Mouse (Mus musculus): ENCODE measurements around the gene Wdr45b. TPM values are rescaled to one million over a fixed set of nuclear protein-coding genes. Genes with fewer than 3 reads are reported as not detected.

Wdr45b gene
- polyA plus RNA-seq (2015; fragmentation: Nextera tagmentation; extraction: Ambion mirVana), result 86.2 and 87.0 TPM in 2 replicates

- peak within 1 kb of the TSS; percentile 79 for H3K27ac ChIP-seq (replicated peaks)
- WGBS, result under 1% methylated on average over 69 of the region's 69 CpGs
Measured at GRCm38 (mm10) chr11:121354091-121354707, at the start of gene Wdr45b. TSS of gene Wdr45b (minus strand) at chr11:121354445.

GRCm38 (mm10) chr11:121392405-121392804 lies 38.2 kb upstream of the Wdr45b start:
- no peak for ATAC-seq (replicated peaks)
- H3K4me1 ChIP-seq, result peaks cover 7% of the 10 kb centered on the region
- no peak overlapping the region for H3K4me3 ChIP-seq
- no peaks in the 10 kb centered on the region for H3K36me3 ChIP-seq
- H3K27me3 ChIP-seq, result no peaks in the 10 kb centered on the region
- 85% methylated on average over 3 of the region's 3 CpGs for WGBS
- H3K27ac ChIP-seq (replicated peaks), result no peak overlapping the region
- H3K9ac ChIP-seq (replicated peaks), result no peak overlapping the region
- no peak overlapping the region for H3K4me2 ChIP-seq (replicated peaks)
- H3K9me3 ChIP-seq, result no peaks in the 10 kb centered on the region

More at GRCm38 (mm10) chr11:121354091-121354707, at the start of gene Wdr45b:
- peak within 1 kb of the TSS; percentile 71 for H3K4me2 ChIP-seq (replicated peaks)
- no peaks in the 10 kb centered on the region for H3K27me3 ChIP-seq
- peak; percentile 98 for ATAC-seq (replicated peaks)
- no peaks in the 10 kb centered on the region for H3K9me3 ChIP-seq
- peaks cover 23% of the 10 kb centered on the region for H3K4me1 ChIP-seq
- H3K4me3 ChIP-seq, result peak within 1 kb of the TSS; percentile 59
- no peaks in the 10 kb centered on the region; the same call in 1 of the 2 replicates for H3K36me3 ChIP-seq
- H3K9ac ChIP-seq (replicated peaks), result peak within 1 kb of the TSS; percentile 69

- Histone ChIP-seq H3K27ac (replicated peaks) (no peak overlapping the region), H3K27me3 (no peaks in the 10 kb centered on the region), H3K9ac (replicated peaks) (no peak overlapping the region), H3K9me3 (no peaks in the 10 kb centered on the region), H3K36me3 (no peaks in the 10 kb centered on the region), H3K4me3 (no peak overlapping the region), H3K4me2 (replicated peaks) (no peak overlapping the region), H3K4me1 (peaks cover 13% of the 10 kb centered on the region)
- ATAC-seq (replicated peaks), result no peak
- WGBS, result 63% methylated on average over 3 of the region's 3 CpGs
Measured at GRCm38 (mm10) chr11:121390793-121391192, 36.5 kb upstream of the Wdr45b start.

GRCm38 (mm10) chr11:121388554-121388945 lies 34.3 kb upstream of the Wdr45b start:
- Histone ChIP-seq H3K9ac (replicated peaks) (no peak overlapping the region), H3K4me2 (replicated peaks) (peak overlapping the region; percentile 93)
- no peak; the same call in 1 of the 2 replicates for ATAC-seq (replicated peaks)

GRCm38 (mm10) chr11:121387750-121388553 lies 33.7 kb upstream of the Wdr45b start, which contains the start of gene Rab40b:
TSS of gene Rab40b (minus strand) at chr11:121388251.
- Histone ChIP-seq H3K36me3 (no peaks in the 10 kb centered on the region), H3K4me1 (peaks cover 13% of the 10 kb centered on the region), H3K4me3 (peak within 1 kb of the TSS; percentile 72), H3K27ac (replicated peaks) (peak within 1 kb of the TSS; percentile 35), H3K9me3 (no peaks in the 10 kb centered on the region), H3K4me2 (replicated peaks) (peak within 1 kb of the TSS; percentile 93), H3K27me3 (no peaks in the 10 kb centered on the region), H3K9ac (replicated peaks) (peak within 1 kb of the TSS; percentile 64)
- peak; percentile 99 for ATAC-seq (replicated peaks)
- WGBS, result under 1% methylated on average over 61 of the region's 61 CpGs

More at GRCm38 (mm10) chr11:121388554-121388945, 34.3 kb upstream of the Wdr45b start:
- H3K4me3 ChIP-seq, result peak overlapping the region; percentile 72
- H3K4me1 ChIP-seq, result peaks cover 13% of the 10 kb centered on the region
- H3K9me3 ChIP-seq, result no peaks in the 10 kb centered on the region
- H3K27ac ChIP-seq (replicated peaks), result 0 out of 2 replicates have a peak overlapping the region, but pooled peaks have one; percentile 33
- H3K27me3 ChIP-seq, result no peaks in the 10 kb centered on the region
- H3K36me3 ChIP-seq, result no peaks in the 10 kb centered on the region
- 11% methylated on average over 6 of the region's 6 CpGs for WGBS

- Histone ChIP-seq H3K9ac (replicated peaks) (no peak overlapping the region), H3K4me2 (replicated peaks) (no peak overlapping the region), H3K36me3 (no peaks in the 10 kb centered on the region), H3K4me3 (no peak overlapping the region), H3K9me3 (no peaks in the 10 kb centered on the region), H3K27me3 (no peaks in the 10 kb centered on the region), H3K27ac (replicated peaks) (no peak overlapping the region), H3K4me1 (no peaks in the 10 kb centered on the region)
- WGBS, result 46% methylated on average over 6 of the region's 6 CpGs
- no peak for ATAC-seq (replicated peaks)
Measured at GRCm38 (mm10) chr11:121380294-121380693, 26.0 kb upstream of the Wdr45b start.

- H3K4me2 ChIP-seq (replicated peaks), result no peak overlapping the region
- no peak overlapping the region for H3K4me3 ChIP-seq
- H3K4me1 ChIP-seq, result no peaks in the 10 kb centered on the region
- no peak overlapping the region for H3K9ac ChIP-seq (replicated peaks)
- no peaks in the 10 kb centered on the region for H3K36me3 ChIP-seq
- H3K27ac ChIP-seq (replicated peaks), result no peak overlapping the region
- ATAC-seq (replicated peaks), result no peak
- H3K27me3 ChIP-seq, result no peaks in the 10 kb centered on the region
- no peaks in the 10 kb centered on the region for H3K9me3 ChIP-seq
Measured at GRCm38 (mm10) chr11:121378644-121379043, 24.4 kb upstream of the Wdr45b start.

- no peak overlapping the region for H3K9ac ChIP-seq (replicated peaks)
- H3K36me3 ChIP-seq, result no peaks in the 10 kb centered on the region
- H3K27me3 ChIP-seq, result no peaks in the 10 kb centered on the region
- no peak overlapping the region for H3K4me2 ChIP-seq (replicated peaks)
- no peak overlapping the region for H3K27ac ChIP-seq (replicated peaks)
- H3K4me3 ChIP-seq, result no peak overlapping the region
- H3K4me1 ChIP-seq, result no peaks in the 10 kb centered on the region
- no peaks in the 10 kb centered on the region for H3K9me3 ChIP-seq
- no peak for ATAC-seq (replicated peaks)
- WGBS, result 75% methylated on average over 6 of the region's 6 CpGs
Measured at GRCm38 (mm10) chr11:121373305-121373704, 19.1 kb upstream of the Wdr45b start.

- H3K9ac ChIP-seq (replicated peaks), result no peak overlapping the region
- H3K4me1 ChIP-seq, result no peaks in the 10 kb centered on the region
- ATAC-seq (replicated peaks), result no peak
- H3K4me2 ChIP-seq (replicated peaks), result no peak overlapping the region
- H3K27me3 ChIP-seq, result no peaks in the 10 kb centered on the region
- WGBS, result 87% methylated on average over 6 of the region's 6 CpGs
- no peaks in the 10 kb centered on the region for H3K9me3 ChIP-seq
- H3K27ac ChIP-seq (replicated peaks), result no peak overlapping the region
- no peak overlapping the region for H3K4me3 ChIP-seq
- no peaks in the 10 kb centered on the region for H3K36me3 ChIP-seq
Measured at GRCm38 (mm10) chr11:121370337-121370994, 16.2 kb upstream of the Wdr45b start.

GRCm38 (mm10) chr11:121369622-121370021 lies 15.4 kb upstream of the Wdr45b start:
- no peaks in the 10 kb centered on the region for H3K27me3 ChIP-seq
- no peaks in the 10 kb centered on the region for H3K9me3 ChIP-seq
- no peak overlapping the region for H3K4me2 ChIP-seq (replicated peaks)
- no peak overlapping the region for H3K27ac ChIP-seq (replicated peaks)
- WGBS, result 63% methylated on average over 6 of the region's 6 CpGs
- H3K9ac ChIP-seq (replicated peaks), result no peak overlapping the region
- H3K36me3 ChIP-seq, result no peaks in the 10 kb centered on the region
- no peak overlapping the region for H3K4me3 ChIP-seq
- no peak for ATAC-seq (replicated peaks)
- H3K4me1 ChIP-seq, result no peaks in the 10 kb centered on the region

GRCm38 (mm10) chr11:121368731-121369130 lies 14.5 kb upstream of the Wdr45b start:
- Histone ChIP-seq H3K27ac (replicated peaks) (no peak overlapping the region), H3K9me3 (no peaks in the 10 kb centered on the region), H3K9ac (replicated peaks) (no peak overlapping the region), H3K4me3 (no peak overlapping the region), H3K4me2 (replicated peaks) (no peak overlapping the region), H3K4me1 (no peaks in the 10 kb centered on the region), H3K27me3 (no peaks in the 10 kb centered on the region), H3K36me3 (no peaks in the 10 kb centered on the region)
- 86% methylated on average over 1 of the region's 1 CpGs for WGBS
- no peak for ATAC-seq (replicated peaks)

- no peak for ATAC-seq (replicated peaks)
- Histone ChIP-seq H3K27me3 (no peaks in the 10 kb centered on the region), H3K36me3 (no peaks in the 10 kb centered on the region), H3K4me3 (no peak overlapping the region), H3K27ac (replicated peaks) (no peak overlapping the region), H3K9me3 (no peaks in the 10 kb centered on the region), H3K4me1 (no peaks in the 10 kb centered on the region), H3K4me2 (replicated peaks) (no peak overlapping the region), H3K9ac (replicated peaks) (no peak overlapping the region)
- WGBS, result 79% methylated on average over 5 of the region's 5 CpGs
Measured at GRCm38 (mm10) chr11:121367170-121367707, 13.0 kb upstream of the Wdr45b start.

Measured in forebrain, embryonic 15.5 days (tissue).